Mouse (Mus musculus) ES-Bruce4 (cell line): ENCODE data around the gene Fstl4. TPM values are rescaled to one million over a fixed set of nuclear protein-coding genes. Genes with fewer than 3 reads are reported as not detected.

ENCODE experiments used
- H3K27ac ChIP-seq: 2 replicates; pipeline ENCODE4 v1.5.1; 2012; ENCODE audit warnings: low read length, inconsistent platforms; ENCODE audit not compliant: insufficient read depth
- H3K27me3 ChIP-seq: 2 replicates; pipeline ENCODE4 v1.6.1; 2012; ENCODE audit warnings: mild to moderate bottlenecking, low read length, inconsistent platforms; ENCODE audit not compliant: control insufficient read depth, poor library complexity, insufficient read depth, severe bottlenecking
- H3K36me3 ChIP-seq: 2 replicates; pipeline ENCODE4 v1.6.1; 2012; ENCODE audit warnings: inconsistent platforms, mild to moderate bottlenecking, low read length, moderate library complexity; ENCODE audit not compliant: control insufficient read depth, poor library complexity, insufficient read depth, severe bottlenecking
- H3K4me1 ChIP-seq: one replicate; pipeline ENCODE4 v1.8.1; 2011; ENCODE audit warnings: low read length; ENCODE audit not compliant: control insufficient read depth, insufficient read depth
- H3K4me3 ChIP-seq: 2 replicates; pipeline ENCODE4 v1.5.1; 2011; ENCODE audit warnings: low read depth, mild to moderate bottlenecking, low read length
- H3K9ac ChIP-seq: 2 replicates; pipeline ENCODE4 v1.6.1; 2012; ENCODE audit warnings: low read depth, mild to moderate bottlenecking, inconsistent platforms; ENCODE audit not compliant: poor library complexity, severe bottlenecking
- H3K9me3 ChIP-seq: replicated peaks from 2 replicates; pipeline ENCODE4 v1.6.1; 2012; ENCODE audit warnings: mild to moderate bottlenecking, low read length, inconsistent platforms; ENCODE audit not compliant: control insufficient read depth, poor library complexity, insufficient read depth, severe bottlenecking
- CTCF ChIP-seq: IDR thresholded peaks from one replicate; pipeline ENCODE4 v1.8.1; 2011; ENCODE audit warnings: low read depth, low read length
- EP300 ChIP-seq: IDR thresholded peaks from 2 replicates; pipeline ENCODE4 v1.6.1; 2011; ENCODE audit warnings: low read depth, low read length; ENCODE audit not compliant: insufficient read depth
- POLR2A ChIP-seq: IDR thresholded peaks from one replicate; pipeline ENCODE4 v1.8.1; 2011; ENCODE audit warnings: low read length; ENCODE audit not compliant: insufficient read depth
- polyA plus RNA-seq: library from polyadenylated mRNA; stranded (reverse); fragments of >200 nt; gene quantifications from 2 replicates; pipeline ENCODE4 v1.2.4, GENCODE M21; 2011; ENCODE audit warnings: low read depth; ENCODE audit not compliant: missing spikeins, insufficient read depth, insufficient read length

Gene Fstl4
- polyA plus RNA-seq, 1 experiment = not detected

DNA sequence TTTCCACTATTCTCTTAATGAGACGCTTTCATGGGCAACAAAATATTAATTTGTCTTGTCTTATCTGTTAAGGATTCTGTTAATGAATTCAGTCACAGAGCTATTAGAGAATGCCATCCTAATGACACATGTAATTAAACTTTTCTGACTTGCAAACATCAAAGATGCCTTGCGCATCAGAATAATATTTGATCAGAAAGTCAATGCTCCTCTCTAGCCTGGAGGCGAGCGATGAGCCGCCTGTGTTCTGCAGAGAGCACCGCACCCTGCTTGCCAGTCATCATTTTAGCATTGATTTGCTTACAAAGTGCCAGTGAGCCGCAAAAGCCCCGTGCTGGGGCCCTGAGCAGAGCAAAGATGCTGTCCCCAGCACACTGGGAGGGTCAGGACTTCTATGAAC lies 372.9 kb downstream of the Fstl4 start:
- Histone ChIP-seq H3K9ac (no peak overlapping the region), H3K27ac (no peak overlapping the region), H3K4me1 (no peaks in the 10 kb centered on the region), H3K4me3 (no peak overlapping the region), H3K27me3 (no peaks in the 10 kb centered on the region), H3K9me3 (no peaks in the 10 kb centered on the region), H3K36me3 (no peaks in the 10 kb centered on the region)
- TF ChIP-seq EP300 (no peak), POLR2A (no peak), CTCF (no peak)

- no peaks in the 10 kb centered on the region for H3K9me3 ChIP-seq
- no peak for TF ChIP-seq POLR2A
- no peak for TF ChIP-seq CTCF
- H3K36me3 ChIP-seq = no peaks in the 10 kb centered on the region
- H3K9ac ChIP-seq = no peak overlapping the region
- no peak overlapping the region for H3K4me3 ChIP-seq
- no peaks in the 10 kb centered on the region for H3K27me3 ChIP-seq
- no peak overlapping the region for H3K27ac ChIP-seq
- H3K4me1 ChIP-seq = no peaks in the 10 kb centered on the region
Measured at GRCm38 (mm10) chr11:53138212-53138611, 373.8 kb downstream of the Fstl4 start.

GRCm38 (mm10) chr11:53139666-53140065 lies 375.2 kb downstream of the Fstl4 start:
- Histone ChIP-seq H3K27ac (no peak overlapping the region), H3K4me1 (no peaks in the 10 kb centered on the region), H3K4me3 (no peak overlapping the region), H3K9me3 (no peaks in the 10 kb centered on the region), H3K27me3 (no peaks in the 10 kb centered on the region), H3K9ac (no peak overlapping the region), H3K36me3 (no peaks in the 10 kb centered on the region)
- TF ChIP-seq CTCF (no peak), POLR2A (no peak), EP300 (no peak)

DNA sequence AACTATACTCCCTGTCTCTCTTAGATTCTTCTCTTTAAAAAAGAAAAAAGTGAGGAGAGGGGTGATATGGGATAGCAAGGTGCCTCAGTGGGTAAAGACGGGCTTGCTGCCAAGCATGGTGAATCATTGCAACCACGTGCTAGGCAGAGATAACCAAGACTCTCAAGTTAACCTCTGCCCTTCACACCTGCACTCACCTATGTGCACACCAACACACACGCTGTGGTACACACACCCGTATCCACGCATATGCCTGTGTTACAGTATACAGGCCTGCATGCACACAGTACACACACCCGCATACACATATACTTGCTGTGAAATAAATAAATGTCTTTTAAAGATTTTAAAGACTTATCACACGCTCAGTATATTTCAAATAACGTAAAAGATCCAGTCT lies 375.8 kb downstream of the Fstl4 start:
- Histone ChIP-seq H3K27me3 (no peaks in the 10 kb centered on the region), H3K27ac (no peak overlapping the region)

DNA sequence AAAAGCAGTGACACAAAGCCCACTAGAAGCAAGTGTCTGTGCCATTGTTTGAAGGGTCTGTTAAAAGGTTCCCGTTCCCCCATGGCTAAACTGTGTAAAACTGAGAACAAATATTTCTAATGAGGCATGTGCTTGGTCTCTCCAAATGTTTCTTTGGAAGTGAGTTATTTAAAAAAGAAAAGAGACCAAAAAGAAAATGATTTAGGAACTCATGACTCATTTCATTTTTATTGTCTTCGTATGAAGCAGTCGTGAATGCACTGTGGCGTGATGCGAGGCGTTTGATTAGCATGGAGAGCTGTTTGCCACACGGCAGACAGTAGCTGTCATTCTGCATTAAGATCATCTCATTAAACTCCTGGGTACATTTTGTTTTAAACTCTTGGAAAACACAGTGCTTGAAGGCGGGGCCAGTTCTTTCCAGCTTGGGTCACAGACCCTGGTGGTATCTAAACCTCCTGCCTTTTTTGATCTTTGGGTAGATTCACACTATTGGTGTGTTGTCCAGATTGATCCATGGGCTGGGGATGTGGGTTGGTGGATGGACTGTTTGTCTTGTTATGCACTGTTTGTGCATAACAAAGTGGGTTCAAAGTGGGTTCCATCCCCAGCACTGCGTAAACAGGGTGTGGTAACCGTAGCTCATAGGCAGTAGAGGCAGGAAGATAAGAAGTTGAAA lies 376.4 kb downstream of the Fstl4 start:
- Histone ChIP-seq H3K9me3 (no peaks in the 10 kb centered on the region), H3K27me3 (no peaks in the 10 kb centered on the region), H3K36me3 (no peaks in the 10 kb centered on the region), H3K9ac (no peak overlapping the region), H3K4me3 (no peak overlapping the region), H3K4me1 (no peaks in the 10 kb centered on the region), H3K27ac (no peak overlapping the region)
- no peak for TF ChIP-seq POLR2A
- TF ChIP-seq EP300 = no peak
- no peak for TF ChIP-seq CTCF

More for the DNA sequence above, 375.8 kb downstream of the Fstl4 start:
- TF ChIP-seq CTCF (no peak), POLR2A (no peak), EP300 (no peak)
- H3K9me3 ChIP-seq = no peaks in the 10 kb centered on the region
- H3K4me3 ChIP-seq = no peak overlapping the region
- no peaks in the 10 kb centered on the region for H3K4me1 ChIP-seq
- no peak overlapping the region for H3K9ac ChIP-seq
- no peaks in the 10 kb centered on the region for H3K36me3 ChIP-seq

DNA sequence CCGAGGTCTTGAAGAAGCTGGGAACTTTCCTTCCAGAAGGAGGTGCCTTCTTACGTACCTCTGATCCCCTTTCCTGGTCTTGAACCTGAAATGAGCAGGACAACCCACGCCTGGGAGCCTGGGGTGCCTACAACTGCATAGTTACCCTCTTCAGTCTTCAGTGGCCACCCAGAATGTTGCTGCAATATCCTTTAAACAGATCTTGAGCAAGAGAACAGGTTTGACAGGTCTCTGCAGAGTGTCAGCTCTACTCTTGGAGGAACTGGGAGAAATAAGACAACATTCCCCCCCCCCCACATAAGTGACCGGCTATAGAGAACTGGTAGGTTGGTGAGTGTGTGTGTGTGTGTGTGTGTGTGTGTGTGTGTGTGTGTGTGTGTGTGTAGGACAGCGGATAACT lies 379.1 kb downstream of the Fstl4 start:
- Histone ChIP-seq H3K27me3 (no peaks in the 10 kb centered on the region), H3K27ac (no peak overlapping the region), H3K9me3 (no peaks in the 10 kb centered on the region), H3K4me3 (no peak overlapping the region), H3K36me3 (no peaks in the 10 kb centered on the region), H3K4me1 (no peaks in the 10 kb centered on the region), H3K9ac (no peak overlapping the region)
- TF ChIP-seq CTCF (no peak), POLR2A (no peak), EP300 (no peak)
